Mouse (Mus musculus) forebrain, embryonic 16.5 days (tissue): ENCODE data around the gene Pdp2. TPM values are rescaled to one million over a fixed set of nuclear protein-coding genes. Genes with fewer than 3 reads are reported as not detected.

ENCODE experiments used
- polyA plus RNA-seq: library from polyadenylated mRNA; unstranded; fragments of >200 nt; fragmentation: Nextera tagmentation; extraction: Ambion mirVana; gene quantifications from 2 replicates; pipeline ENCODE4 v1.2.1, GENCODE M21; 2015

The Pdp2 gene
- polyA plus RNA-seq, 1 experiment from 2014 or later, result 18.4 TPM

Other genes with a start within 250 kb of the Pdp2 start
- 2.8 and 3.2 TPM in 2 replicates for gene Cmtm4, start 195.6 kb upstream of the Pdp2 start, polyA plus RNA-seq
- gene Dync1li2, start 148.4 kb upstream of the Pdp2 start, polyA plus RNA-seq, result 139 and 143 TPM in 2 replicates
- 0.16 and 0.25 TPM in 2 replicates for gene Terb1, start 81.5 kb upstream of the Pdp2 start, polyA plus RNA-seq
- 122 and 131 TPM in 2 replicates for gene Nae1, start 56.8 kb upstream of the Pdp2 start, polyA plus RNA-seq
- gene Car7, start 56.8 kb upstream of the Pdp2 start, polyA plus RNA-seq, result 1.6 and 1.9 TPM in 2 replicates
- gene Cdh16, start 32.9 kb downstream of the Pdp2 start, polyA plus RNA-seq, result 0.36 TPM in 1 of 2 replicates, not detected in the other
- gene Rrad, start 39.9 kb downstream of the Pdp2 start, polyA plus RNA-seq, result 2.4 and 4.1 TPM in 2 replicates
- 131 and 140 TPM in 2 replicates for gene Ciao2b, start 50.5 kb downstream of the Pdp2 start, polyA plus RNA-seq
- gene Ces2a, start 142.6 kb downstream of the Pdp2 start, polyA plus RNA-seq, result not detected in 2 replicates
- gene Ces2b, start 240.1 kb downstream of the Pdp2 start, polyA plus RNA-seq, result 0.36 and 0.44 TPM in 2 replicates